Mouse (Mus musculus) lung, embryonic 14.5 days (tissue): ENCODE results near the gene Adamts5. TPM values are rescaled to one million over a fixed set of nuclear protein-coding genes. Genes with fewer than 3 reads are reported as not detected.

ENCODE experiments used
- ATAC-seq: fragments of 200-750 bp; cut with Nextera tagmentation; 2 replicates; pipeline ENCODE4 v1.8.0; 2017; ENCODE audit warnings: mild to moderate bottlenecking, moderate TSS enrichment, moderate library complexity; ENCODE audit not compliant: insufficient read depth
- DNase-seq: peaks from one replicate; pipeline ENCODE4 v3.0.0-alpha.2; 2015
- H3K27ac ChIP-seq: fragments of 300-500 bp; sonication (generic); 2 replicates; pipeline ENCODE4 v1.5.1; 2014; ENCODE audit warnings: low read depth, mild to moderate bottlenecking, moderate library complexity
- H3K27me3 ChIP-seq: fragments of 300-500 bp; sonication (generic); 2 replicates; pipeline ENCODE4 v1.6.1; 2014; ENCODE audit warnings: low read length, control low read depth; ENCODE audit not compliant: insufficient read depth
- H3K36me3 ChIP-seq: fragments of 300-500 bp; sonication (generic); 2 replicates; pipeline ENCODE4 v1.6.1; 2014; ENCODE audit warnings: control low read depth; ENCODE audit not compliant: insufficient read depth
- H3K4me1 ChIP-seq: fragments of 300-500 bp; sonication (generic); 2 replicates; pipeline ENCODE4 v1.6.1; 2014; ENCODE audit warnings: antibody characterized with exemption, control low read depth; ENCODE audit not compliant: insufficient read depth
- H3K4me2 ChIP-seq: fragments of 300-500 bp; sonication (generic); 2 replicates; pipeline ENCODE4 v1.6.1; 2014; ENCODE audit warnings: mild to moderate bottlenecking
- H3K4me3 ChIP-seq: fragments of 300-500 bp; sonication (generic); 2 replicates; pipeline ENCODE4 v1.5.1; 2014; ENCODE audit warnings: low read depth, low read length
- H3K9ac ChIP-seq: fragments of 300-500 bp; sonication (generic); 2 replicates; pipeline ENCODE4 v1.6.1; 2014
- H3K9me3 ChIP-seq: fragments of 300-500 bp; sonication (generic); 2 replicates; pipeline ENCODE4 v1.6.1; 2016; ENCODE audit warnings: low read depth, low read length, control low read depth
- CTCF ChIP-seq: IDR thresholded peaks from 2 replicates; pipeline ENCODE4 v1.5.1; 2016; ENCODE audit warnings: antibody characterized with exemption, low read depth
- WGBS: fragments of 180-500 bp; shearing (Covaris S2); extraction: QIAGEN DNeasy Blood & Tissue Kit; methylation state at CpG from one replicate; pipeline ENCODE4 v1.1.7; 2014; 5-methylcytosine and 5-hydroxymethylcytosine counted together
- polyA plus RNA-seq: library from polyadenylated mRNA; unstranded; fragments of >200 nt; fragmentation: Nextera tagmentation; extraction: Ambion mirVana; gene quantifications from 2 replicates; pipeline ENCODE4 v1.2.1, GENCODE M21; 2014

Gene Adamts5
- polyA plus RNA-seq, 1 experiment from 2014 or later = 3.2 TPM

GRCm38 (mm10) chr16:85899790-85900587 is 1.6 kb downstream of the Adamts5 start:
- Histone ChIP-seq H3K27me3 (peaks cover 16% of the 10 kb centered on the region; the same call in 1 of the 2 replicates), H3K4me1 (peaks cover 9% of the 10 kb centered on the region; the same call in 1 of the 2 replicates), H3K9ac (peak overlapping the region; percentile 41), H3K4me3 (peak overlapping the region; percentile 48), H3K27ac (no peak overlapping the region; the same call in 1 of the 2 replicates), H3K4me2 (peak overlapping the region; percentile 65), H3K9me3 (no peaks in the 10 kb centered on the region), H3K36me3 (no peaks in the 10 kb centered on the region)
- DNase-seq (peak; percentile 58), ATAC-seq (peak; percentile 50)
- WGBS = under 1% methylated on average over 45 of the region's 45 CpGs
- no peak for TF ChIP-seq CTCF

- Histone ChIP-seq H3K4me2 (peak overlapping the region; percentile 65), H3K27ac (no peak overlapping the region), H3K9ac (peak overlapping the region; percentile 41; the same call in 1 of the 2 replicates), H3K4me3 (peak overlapping the region; percentile 48), H3K36me3 (no peaks in the 10 kb centered on the region), H3K9me3 (no peaks in the 10 kb centered on the region), H3K4me1 (peaks cover 9% of the 10 kb centered on the region; the same call in 1 of the 2 replicates), H3K27me3 (peaks cover 16% of the 10 kb centered on the region; the same call in 1 of the 2 replicates)
- peak; percentile 51 for TF ChIP-seq CTCF
- peak; percentile 56 for DNase-seq
- peak; percentile 37; the same call in 1 of the 2 replicates for ATAC-seq
- WGBS = 17% methylated on average over 25 of the region's 25 CpGs
These were observed 2.3 kb downstream of the Adamts5 start for GRCm38 (mm10) chr16:85899301-85899721.

- Histone ChIP-seq H3K9me3 (no peaks in the 10 kb centered on the region), H3K4me2 (peak overlapping the region; percentile 65), H3K9ac (no peak overlapping the region), H3K4me3 (peak overlapping the region; percentile 48), H3K4me1 (peaks cover 9% of the 10 kb centered on the region; the same call in 1 of the 2 replicates), H3K27ac (no peak overlapping the region), H3K27me3 (peaks cover 16% of the 10 kb centered on the region; the same call in 1 of the 2 replicates), H3K36me3 (no peaks in the 10 kb centered on the region)
- WGBS = 59% methylated on average over 10 of the region's 10 CpGs
- TF ChIP-seq CTCF = no peak
- ATAC-seq = no peak
- no peak for DNase-seq
These were observed 2.8 kb downstream of the Adamts5 start for GRCm38 (mm10) chr16:85898816-85899215.

- Histone ChIP-seq H3K27ac (no peak overlapping the region), H3K4me2 (peak overlapping the region; percentile 65), H3K9ac (no peak overlapping the region), H3K9me3 (no peaks in the 10 kb centered on the region), H3K27me3 (peaks cover 16% of the 10 kb centered on the region; the same call in 1 of the 2 replicates), H3K4me1 (peaks cover 9% of the 10 kb centered on the region; the same call in 1 of the 2 replicates), H3K4me3 (peak overlapping the region; percentile 48; the same call in 1 of the 2 replicates), H3K36me3 (no peaks in the 10 kb centered on the region)
- WGBS = 46% methylated on average over 4 of the region's 4 CpGs
- TF ChIP-seq CTCF = no peak
- ATAC-seq = no peak
- peak; percentile 26 for DNase-seq
These were observed 3.2 kb downstream of the Adamts5 start for GRCm38 (mm10) chr16:85898391-85898790.

- ATAC-seq = no peak
- WGBS = 83% methylated on average over 3 of the region's 3 CpGs
These were observed 3.8 kb downstream of the Adamts5 start for GRCm38 (mm10) chr16:85897854-85898253.

GRCm38 (mm10) chr16:85895948-85896347 is 5.7 kb downstream of the Adamts5 start:
- Histone ChIP-seq H3K4me1 (peaks cover 9% of the 10 kb centered on the region; the same call in 1 of the 2 replicates), H3K27ac (no peak overlapping the region), H3K9me3 (no peaks in the 10 kb centered on the region), H3K36me3 (no peaks in the 10 kb centered on the region), H3K27me3 (peaks cover 16% of the 10 kb centered on the region; the same call in 1 of the 2 replicates), H3K4me2 (no peak overlapping the region), H3K4me3 (no peak overlapping the region), H3K9ac (no peak overlapping the region)
- TF ChIP-seq CTCF = no peak
- 84% methylated on average over 4 of the region's 4 CpGs for whole genome bisulfite sequencing
- no peak for DNase-seq
- ATAC-seq = no peak

More at GRCm38 (mm10) chr16:85897854-85898253, 3.8 kb downstream of the Adamts5 start:
- DNase-seq = no peak
- no peaks in the 10 kb centered on the region for H3K9me3 ChIP-seq
- TF ChIP-seq CTCF = no peak
- H3K36me3 ChIP-seq = no peaks in the 10 kb centered on the region
- H3K27me3 ChIP-seq = peaks cover 16% of the 10 kb centered on the region; the same call in 1 of the 2 replicates
- no peak overlapping the region for H3K9ac ChIP-seq
- peaks cover 9% of the 10 kb centered on the region; the same call in 1 of the 2 replicates for H3K4me1 ChIP-seq
- peak overlapping the region; percentile 65 for H3K4me2 ChIP-seq
- H3K4me3 ChIP-seq = peak overlapping the region; percentile 48; the same call in 1 of the 2 replicates
- H3K27ac ChIP-seq = no peak overlapping the region

- no peak for ATAC-seq
- Histone ChIP-seq H3K27me3 (no peaks in the 10 kb centered on the region), H3K27ac (no peak overlapping the region), H3K4me2 (no peak overlapping the region), H3K9ac (no peak overlapping the region), H3K36me3 (no peaks in the 10 kb centered on the region), H3K4me3 (no peak overlapping the region), H3K9me3 (no peaks in the 10 kb centered on the region), H3K4me1 (no peaks in the 10 kb centered on the region)
- 59% methylated on average over 5 of the region's 5 CpGs for WGBS
- TF ChIP-seq CTCF = no peak
- DNase-seq = no peak
These were observed 11.8 kb downstream of the Adamts5 start for GRCm38 (mm10) chr16:85889778-85890177.
